Mouse (Mus musculus): ENCODE measurements around the gene Pitx2. TPM values are rescaled to one million over a fixed set of nuclear protein-coding genes. Genes with fewer than 3 reads are reported as not detected.

Gene Pitx2
- polyA plus RNA-seq, 1 experiment from 2014 or later: 35.6 TPM

GRCm38 (mm10) chr3:129218371-129218921 lies 18.8 kb downstream of the Pitx2 start:
- H3K4me1 ChIP-seq (replicated peaks): peaks cover 18% of the 10 kb centered on the region
- H3K9me3 ChIP-seq: no peaks in the 10 kb centered on the region
- H3K36me3 ChIP-seq: no peaks in the 10 kb centered on the region
- WGBS: under 1% methylated on average over 41 of the region's 41 CpGs
- 0 out of 2 replicates have a peak overlapping the region, but pooled peaks have one; percentile 27 for H3K9ac ChIP-seq (replicated peaks)
- H3K4me3 ChIP-seq (replicated peaks): peak overlapping the region; percentile 52
- no peak overlapping the region for H3K27ac ChIP-seq
- no peak for ATAC-seq (ENCODE audit: insufficient number of reproducible peaks, insufficient read depth, low FRiP score, low TSS enrichment, low read depth)
- peak overlapping the region; percentile 37 for H3K4me2 ChIP-seq
- peaks cover 91% of the 10 kb centered on the region for H3K27me3 ChIP-seq

GRCm38 (mm10) chr3:129220086-129220670 lies 20.5 kb downstream of the Pitx2 start:
- no peak overlapping the region for H3K27ac ChIP-seq
- 1% methylated on average over 7 of the region's 7 CpGs for WGBS
- H3K4me2 ChIP-seq: no peak overlapping the region
- peaks cover 91% of the 10 kb centered on the region for H3K27me3 ChIP-seq
- no peak for ATAC-seq (ENCODE audit: insufficient number of reproducible peaks, insufficient read depth, low FRiP score, low TSS enrichment, low read depth)
- H3K4me1 ChIP-seq (replicated peaks): peaks cover 8% of the 10 kb centered on the region
- no peaks in the 10 kb centered on the region for H3K9me3 ChIP-seq
- no peaks in the 10 kb centered on the region for H3K36me3 ChIP-seq
- H3K4me3 ChIP-seq (replicated peaks): no peak overlapping the region
- H3K9ac ChIP-seq (replicated peaks): no peak overlapping the region

GRCm38 (mm10) chr3:129220681-129221379 lies 21.2 kb downstream of the Pitx2 start:
- WGBS: 3% methylated on average over 24 of the region's 24 CpGs
- no peak overlapping the region for H3K4me3 ChIP-seq (replicated peaks)

GRCm38 (mm10) chr3:129221380-129222260 lies 21.9 kb downstream of the Pitx2 start:
- Histone ChIP-seq H3K9me3 (no peaks in the 10 kb centered on the region), H3K4me3 (replicated peaks) (no peak overlapping the region), H3K4me1 (replicated peaks) (peaks cover 8% of the 10 kb centered on the region), H3K36me3 (no peaks in the 10 kb centered on the region), H3K27me3 (peaks cover 95% of the 10 kb centered on the region), H3K9ac (replicated peaks) (no peak overlapping the region), H3K4me2 (no peak overlapping the region), H3K27ac (no peak overlapping the region)
- 3% methylated on average over 27 of the region's 27 CpGs for WGBS
- no peak for ATAC-seq (ENCODE audit: insufficient number of reproducible peaks, insufficient read depth, low FRiP score, low TSS enrichment, low read depth)

More at GRCm38 (mm10) chr3:129220681-129221379, 21.2 kb downstream of the Pitx2 start:
- H3K4me1 ChIP-seq (replicated peaks): peaks cover 8% of the 10 kb centered on the region
- H3K27ac ChIP-seq: no peak overlapping the region
- no peak for ATAC-seq (ENCODE audit: insufficient number of reproducible peaks, insufficient read depth, low FRiP score, low TSS enrichment, low read depth)
- no peaks in the 10 kb centered on the region for H3K36me3 ChIP-seq
- peaks cover 91% of the 10 kb centered on the region for H3K27me3 ChIP-seq
- no peaks in the 10 kb centered on the region for H3K9me3 ChIP-seq
- no peak overlapping the region for H3K4me2 ChIP-seq
- H3K9ac ChIP-seq (replicated peaks): no peak overlapping the region

GRCm38 (mm10) chr3:129222448-129223290 lies 23.0 kb downstream of the Pitx2 start:
- H3K4me1 ChIP-seq (replicated peaks): peaks cover 8% of the 10 kb centered on the region
- no peak overlapping the region for H3K9ac ChIP-seq (replicated peaks)
- H3K36me3 ChIP-seq: no peaks in the 10 kb centered on the region
- WGBS: 1% methylated on average over 21 of the region's 21 CpGs
- H3K27me3 ChIP-seq: peaks cover 95% of the 10 kb centered on the region
- no peak for ATAC-seq (ENCODE audit: insufficient number of reproducible peaks, insufficient read depth, low FRiP score, low TSS enrichment, low read depth)
- no peaks in the 10 kb centered on the region for H3K9me3 ChIP-seq
- H3K4me3 ChIP-seq (replicated peaks): no peak overlapping the region
- H3K4me2 ChIP-seq: no peak overlapping the region
- H3K27ac ChIP-seq: no peak overlapping the region

- Histone ChIP-seq H3K4me2 (no peak overlapping the region), H3K9ac (replicated peaks) (no peak overlapping the region), H3K36me3 (no peaks in the 10 kb centered on the region), H3K4me1 (replicated peaks) (peaks cover 8% of the 10 kb centered on the region), H3K4me3 (replicated peaks) (no peak overlapping the region), H3K27ac (no peak overlapping the region), H3K27me3 (peaks cover 95% of the 10 kb centered on the region), H3K9me3 (no peaks in the 10 kb centered on the region)
- 2% methylated on average over 5 of the region's 6 CpGs for WGBS
- no peak for ATAC-seq (ENCODE audit: insufficient number of reproducible peaks, insufficient read depth, low FRiP score, low TSS enrichment, low read depth)
These were observed 23.7 kb downstream of the Pitx2 start for GRCm38 (mm10) chr3:129223401-129223800.

- ATAC-seq (ENCODE audit: insufficient number of reproducible peaks, insufficient read depth, low FRiP score, low TSS enrichment, low read depth): no peak
- Histone ChIP-seq H3K36me3 (no peaks in the 10 kb centered on the region), H3K4me1 (replicated peaks) (peaks cover 4% of the 10 kb centered on the region; the same call in 1 of the 2 replicates), H3K4me3 (replicated peaks) (peak overlapping the region; percentile 11), H3K4me2 (peak overlapping the region; percentile 32), H3K9ac (replicated peaks) (no peak overlapping the region), H3K27ac (no peak overlapping the region), H3K27me3 (peaks cover 94% of the 10 kb centered on the region), H3K9me3 (no peaks in the 10 kb centered on the region)
- WGBS: 1% methylated on average over 26 of the region's 26 CpGs
These were observed 24.5 kb downstream of the Pitx2 start for GRCm38 (mm10) chr3:129223964-129224805.

- peak overlapping the region; percentile 32 for H3K4me2 ChIP-seq
- H3K27me3 ChIP-seq: peaks cover 93% of the 10 kb centered on the region
- no peak for ATAC-seq (ENCODE audit: insufficient number of reproducible peaks, insufficient read depth, low FRiP score, low TSS enrichment, low read depth)
- WGBS: under 1% methylated on average over 40 of the region's 40 CpGs
- no peak overlapping the region for H3K27ac ChIP-seq
- H3K9ac ChIP-seq (replicated peaks): no peak overlapping the region
- H3K9me3 ChIP-seq: no peaks in the 10 kb centered on the region
- peak overlapping the region; percentile 13; the same call in 1 of the 2 replicates for H3K4me3 ChIP-seq (replicated peaks)
- no peaks in the 10 kb centered on the region for H3K36me3 ChIP-seq
- H3K4me1 ChIP-seq (replicated peaks): peaks cover 4% of the 10 kb centered on the region; the same call in 1 of the 2 replicates
These were observed 25.3 kb downstream of the Pitx2 start for GRCm38 (mm10) chr3:129224806-129225576.

GRCm38 (mm10) chr3:129225577-129226289 lies 26.1 kb downstream of the Pitx2 start:
- H3K27ac ChIP-seq: no peak overlapping the region
- H3K9ac ChIP-seq (replicated peaks): no peak overlapping the region
- H3K27me3 ChIP-seq: peaks cover 87% of the 10 kb centered on the region
- no peak overlapping the region for H3K4me3 ChIP-seq (replicated peaks)
- no peaks in the 10 kb centered on the region for H3K9me3 ChIP-seq
- H3K4me2 ChIP-seq: peak overlapping the region; percentile 32; the same call in 1 of the 2 replicates
- no peaks in the 10 kb centered on the region for H3K36me3 ChIP-seq
- H3K4me1 ChIP-seq (replicated peaks): peaks cover 4% of the 10 kb centered on the region; the same call in 1 of the 2 replicates
- ATAC-seq (ENCODE audit: insufficient number of reproducible peaks, insufficient read depth, low FRiP score, low TSS enrichment, low read depth): no peak
- 5% methylated on average over 10 of the region's 13 CpGs for WGBS
